Mouse (Mus musculus): ENCODE measurements around the gene Epdr1. TPM values are rescaled to one million over a fixed set of nuclear protein-coding genes. Genes with fewer than 3 reads are reported as not detected.

The Epdr1 gene
- polyA plus RNA-seq, 2 experiments, result 9.0 to 14.7 TPM

DNA sequence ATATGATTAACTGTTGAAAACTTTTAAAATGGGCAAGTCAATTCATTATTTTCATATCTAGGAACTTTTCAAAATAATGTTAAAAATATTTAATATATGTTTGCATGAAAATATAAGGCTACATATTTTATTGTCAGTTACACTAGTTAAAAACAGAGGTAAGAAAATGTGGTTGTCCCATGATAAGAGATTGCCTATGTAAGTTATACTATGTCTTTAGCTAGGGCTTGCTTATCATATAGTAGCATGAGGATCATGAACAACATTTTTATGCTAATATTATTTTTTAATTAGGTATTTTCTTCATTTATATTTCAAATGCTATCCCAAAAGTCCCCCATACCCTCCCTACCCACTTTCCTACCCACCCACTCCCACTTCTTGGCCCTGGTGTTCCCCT is 14.8 kb downstream of the Epdr1 start:
- H3K36me3 ChIP-seq (replicated peaks; ENCODE audit: control insufficient read depth, insufficient read depth, low read depth), result no peaks in the 10 kb centered on the region
- DNase-seq (ENCODE audit: low read depth in 3 of 3, low spot score in 3 of 3), result no peak
- 0 out of 2 replicates have a peak, but pooled peaks have one; percentile 64 for ATAC-seq (ENCODE audit: insufficient read depth)
- H3K27me3 ChIP-seq (ENCODE audit: control insufficient read depth, insufficient read depth, low read length), result no peaks in the 10 kb centered on the region
- H3K9ac ChIP-seq (replicated peaks), result no peak overlapping the region
- TF ChIP-seq CTCF (IDR thresholded peaks at IDR 0.05; ENCODE audit: low read depth) (no peak), EP300 (IDR thresholded peaks at IDR 0.05; ENCODE audit: low read depth) (no peak; the same call in 1 of the 2 replicates)
- no peak overlapping the region for H3K4me2 ChIP-seq (ENCODE audit: low read depth)
- no peaks in the 10 kb centered on the region for H3K9me3 ChIP-seq (ENCODE audit: control insufficient read depth, low read length)
- H3K4me1 ChIP-seq (replicated peaks; ENCODE audit: control insufficient read depth in 2 of 2, insufficient read depth in 2 of 2, low read length in 1 of 2), result peaks cover 2 to 4% of the 10 kb centered on the region in 2 experiments; a peak in 2 of 4 replicates
- no peak overlapping the region for H3K4me3 ChIP-seq (ENCODE audit: insufficient read depth in 1 of 2, low read depth in 2 of 2, low read length in 2 of 2)
- H3K27ac ChIP-seq, result no peak overlapping the region

GRCm38 (mm10) chr13:19603719-19604118 is 16.0 kb downstream of the Epdr1 start:
- 57% methylated on average over 1 of the region's 1 CpGs for WGBS (ENCODE audit: insufficient replicate concordance)
- ATAC-seq (ENCODE audit: insufficient read depth), result no peak; the same call in 1 of the 2 replicates
- H3K9ac ChIP-seq (replicated peaks), result no peak overlapping the region
- peaks cover 2 to 4% of the 10 kb centered on the region in 2 experiments; a peak in 2 of 4 replicates for H3K4me1 ChIP-seq (replicated peaks; ENCODE audit: control insufficient read depth in 2 of 2, insufficient read depth in 2 of 2, low read length in 1 of 2)
- H3K27ac ChIP-seq, result no peak overlapping the region
- no peak overlapping the region for H3K4me3 ChIP-seq (ENCODE audit: insufficient read depth in 1 of 2, low read depth in 2 of 2, low read length in 2 of 2)
- H3K9me3 ChIP-seq (ENCODE audit: control insufficient read depth, low read length), result no peaks in the 10 kb centered on the region
- no peak for TF ChIP-seq EP300 (IDR thresholded peaks at IDR 0.05; ENCODE audit: low read depth)
- TF ChIP-seq CTCF (IDR thresholded peaks at IDR 0.05; ENCODE audit: low read depth), result no peak
- no peak overlapping the region for H3K4me2 ChIP-seq (ENCODE audit: low read depth)
- H3K27me3 ChIP-seq (ENCODE audit: control insufficient read depth, insufficient read depth, low read length), result no peaks in the 10 kb centered on the region
- H3K36me3 ChIP-seq (replicated peaks; ENCODE audit: control insufficient read depth, insufficient read depth, low read depth), result no peaks in the 10 kb centered on the region
- DNase-seq (ENCODE audit: low read depth in 3 of 3, low spot score in 3 of 3), result no peak

DNA sequence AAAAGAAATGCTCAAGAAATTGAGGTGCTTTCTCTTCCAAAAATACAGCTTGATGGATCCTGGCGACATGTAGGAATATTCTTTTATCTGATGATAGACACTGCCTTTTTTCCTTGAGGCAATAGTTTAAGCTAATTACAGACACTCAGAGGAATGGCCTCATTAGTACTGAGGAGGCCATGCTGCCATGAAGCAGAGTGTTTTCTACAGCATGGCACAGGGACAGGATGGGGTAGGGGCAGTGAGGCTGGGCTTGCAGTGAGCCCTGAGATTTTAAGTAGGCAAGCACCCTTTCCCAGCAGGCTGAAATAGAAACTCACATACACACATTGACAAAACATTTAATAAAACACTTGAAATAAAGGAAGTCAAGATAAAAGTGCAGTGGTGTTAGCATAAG is 17.2 kb downstream of the Epdr1 start:
- no peaks in the 10 kb centered on the region for H3K9me3 ChIP-seq (ENCODE audit: control insufficient read depth, low read length)

DNA sequence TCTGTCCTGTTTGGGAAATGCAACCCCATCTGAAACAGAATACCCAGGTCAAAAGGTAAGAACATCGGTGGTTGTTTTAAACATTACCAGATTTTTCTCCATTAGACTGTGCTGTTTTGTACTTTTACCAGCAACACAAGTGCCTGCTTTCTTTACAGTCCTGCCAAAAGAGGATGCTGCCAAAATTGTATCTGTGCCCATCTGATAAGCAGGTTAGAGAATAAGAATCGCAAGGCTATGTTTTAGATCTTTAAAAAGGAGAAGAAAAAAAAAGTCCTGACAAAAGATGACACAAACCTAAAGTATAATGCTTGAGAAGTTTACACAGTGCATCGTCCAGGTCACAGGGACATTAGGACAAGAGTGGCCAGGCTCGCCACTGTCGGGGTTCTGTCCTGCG is 20.5 kb downstream of the Epdr1 start:
- Histone ChIP-seq H3K9ac (replicated peaks) (no peak overlapping the region), H3K9me3 (ENCODE audit: control insufficient read depth, low read length) (no peaks in the 10 kb centered on the region), H3K4me3 (ENCODE audit: insufficient read depth in 1 of 2, low read depth in 2 of 2, low read length in 2 of 2) (no peak overlapping the region), H3K27ac (no peak overlapping the region), H3K36me3 (replicated peaks; ENCODE audit: control insufficient read depth, insufficient read depth, low read depth) (no peaks in the 10 kb centered on the region), H3K4me2 (ENCODE audit: low read depth) (no peak overlapping the region), H3K4me1 (replicated peaks; ENCODE audit: control insufficient read depth in 2 of 2, insufficient read depth in 2 of 2, low read length in 1 of 2) (0 out of 4 replicates have a peak, but pooled peaks cover 0 to 2% of the 10 kb centered on the region in 2 experiments), H3K27me3 (ENCODE audit: control insufficient read depth, insufficient read depth, low read length) (no peaks in the 10 kb centered on the region)
- TF ChIP-seq CTCF (IDR thresholded peaks at IDR 0.05; ENCODE audit: low read depth), result no peak
- no peak for DNase-seq (ENCODE audit: low read depth in 3 of 3, low spot score in 3 of 3)
- ATAC-seq (ENCODE audit: insufficient read depth), result no peak
- 66% methylated on average over 6 of the region's 6 CpGs for WGBS (ENCODE audit: insufficient replicate concordance)

More for the DNA sequence above, 17.2 kb downstream of the Epdr1 start:
- no peaks in the 10 kb centered on the region for H3K36me3 ChIP-seq (replicated peaks; ENCODE audit: control insufficient read depth, insufficient read depth, low read depth)
- WGBS (ENCODE audit: insufficient replicate concordance), result 77% methylated on average over 1 of the region's 1 CpGs
- H3K27ac ChIP-seq, result no peak overlapping the region
- DNase-seq (ENCODE audit: low read depth in 3 of 3, low spot score in 3 of 3), result no peak
- peaks cover 0 to 2% of the 10 kb centered on the region in 2 experiments; a peak in 1 of 4 replicates for H3K4me1 ChIP-seq (replicated peaks; ENCODE audit: control insufficient read depth in 2 of 2, insufficient read depth in 2 of 2, low read length in 1 of 2)
- TF ChIP-seq CTCF (IDR thresholded peaks at IDR 0.05; ENCODE audit: low read depth) (no peak), EP300 (IDR thresholded peaks at IDR 0.05; ENCODE audit: low read depth) (no peak)
- ATAC-seq (ENCODE audit: insufficient read depth), result no peak
- H3K4me3 ChIP-seq (ENCODE audit: insufficient read depth in 1 of 2, low read depth in 2 of 2, low read length in 2 of 2), result no peak overlapping the region
- no peaks in the 10 kb centered on the region for H3K27me3 ChIP-seq (ENCODE audit: control insufficient read depth, insufficient read depth, low read length)
- H3K4me2 ChIP-seq (ENCODE audit: low read depth), result no peak overlapping the region
- H3K9ac ChIP-seq (replicated peaks), result no peak overlapping the region

DNA sequence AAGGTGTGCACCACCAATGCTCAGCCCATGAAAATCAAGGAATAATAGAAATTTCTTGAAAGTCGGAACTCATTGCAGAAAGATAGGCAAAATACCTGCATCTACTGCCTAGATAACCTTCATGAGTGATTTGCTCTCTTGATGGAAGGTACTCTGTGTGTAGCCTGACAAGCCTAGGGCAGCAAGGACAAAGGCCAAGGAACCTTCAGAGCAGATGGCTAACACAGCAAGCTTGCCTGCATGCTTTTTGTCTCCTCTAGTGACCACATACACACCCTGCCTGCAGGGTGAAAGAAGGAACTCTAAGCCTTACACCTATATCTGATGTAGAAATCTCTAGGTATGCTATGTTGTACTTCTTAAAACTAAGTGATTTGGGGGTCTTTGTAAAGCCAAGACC is 24.6 kb downstream of the Epdr1 start:
- H3K4me2 ChIP-seq (ENCODE audit: low read depth), result no peak overlapping the region
- H3K4me3 ChIP-seq (ENCODE audit: insufficient read depth in 1 of 2, low read depth in 2 of 2, low read length in 2 of 2), result no peak overlapping the region
- no peaks in the 10 kb centered on the region for H3K36me3 ChIP-seq (replicated peaks; ENCODE audit: control insufficient read depth, insufficient read depth, low read depth)
- no peak overlapping the region for H3K27ac ChIP-seq
- H3K27me3 ChIP-seq (ENCODE audit: control insufficient read depth, insufficient read depth, low read length), result no peaks in the 10 kb centered on the region
- no peaks in the 10 kb centered on the region for H3K9me3 ChIP-seq (ENCODE audit: control insufficient read depth, low read length)
- DNase-seq (ENCODE audit: low read depth in 3 of 3, low spot score in 3 of 3) (no peak), ATAC-seq (ENCODE audit: insufficient read depth) (no peak)
- no peak overlapping the region for H3K9ac ChIP-seq (replicated peaks)
- TF ChIP-seq CTCF (IDR thresholded peaks at IDR 0.05; ENCODE audit: low read depth), result no peak
- no peak for TF ChIP-seq EP300 (IDR thresholded peaks at IDR 0.05; ENCODE audit: low read depth)
- H3K4me1 ChIP-seq (replicated peaks; ENCODE audit: control insufficient read depth in 2 of 2, insufficient read depth in 2 of 2, low read length in 1 of 2), result no peaks in the 10 kb centered on the region
- 71% methylated on average over 1 of the region's 1 CpGs for WGBS (ENCODE audit: insufficient replicate concordance)

Measured in liver, embryonic 14.5 days (tissue).